Mouse (Mus musculus) thymus, adult 2 months (tissue): Measurements from ENCODE around the gene Gak. TPM values are rescaled to one million over a fixed set of nuclear protein-coding genes. Genes with fewer than 3 reads are reported as not detected.
A peak's percentile ranks its signal among the peaks of the same experiment; 100 is the strongest.

Experiments
- DNase-seq: peaks from one replicate; pipeline ENCODE4 v3.0.0; 2021
- H3K27ac ChIP-seq: fragments of 200-500 bp; 2 replicates; pipeline ENCODE4 v1.5.1; 2012; ENCODE audit warnings: low read length, control low read depth; ENCODE audit not compliant: control insufficient read depth, insufficient read depth
- H3K27me3 ChIP-seq: fragments of 200-500 bp; 2 replicates; pipeline ENCODE4 v1.6.1; 2012; ENCODE audit warnings: mild to moderate bottlenecking, low read length, moderate library complexity, mixed read lengths; ENCODE audit not compliant: control insufficient read depth, insufficient read depth
- H3K36me3 ChIP-seq: fragments of 200-500 bp; 2 replicates; pipeline ENCODE4 v1.6.1; 2012; ENCODE audit warnings: mild to moderate bottlenecking, low read length, moderate library complexity; ENCODE audit not compliant: control insufficient read depth, insufficient read depth
- H3K4me1 ChIP-seq: fragments of 200-500 bp; replicated peaks from 2 replicates; pipeline ENCODE4 v1.6.1; 2012; ENCODE audit warnings: low read length; ENCODE audit not compliant: control insufficient read depth, insufficient read depth
- H3K4me3 ChIP-seq: fragments of 200-500 bp; 2 replicates; pipeline ENCODE4 v1.5.1; 2012; ENCODE audit warnings: mild to moderate bottlenecking, low read length, control low read depth, moderate library complexity; ENCODE audit not compliant: control insufficient read depth, insufficient read depth
- CTCF ChIP-seq: fragments of 200-500 bp; IDR thresholded peaks from 2 replicates; pipeline ENCODE4 v1.5.1; 2012; ENCODE audit warnings: mild to moderate bottlenecking, control low read depth, low read length, moderate library complexity, borderline replicate concordance; ENCODE audit not compliant: control insufficient read depth, poor library complexity, insufficient read depth; ENCODE audit errors: extremely low read depth
- POLR2A ChIP-seq: fragments of 200-500 bp; IDR thresholded peaks from 2 replicates; pipeline ENCODE4 v1.6.1; 2012; ENCODE audit warnings: mild to moderate bottlenecking, low read length, control low read depth, moderate library complexity; ENCODE audit not compliant: control insufficient read depth, poor library complexity, insufficient read depth; ENCODE audit errors: extremely low read depth
- WGBS: fragments of 180-500 bp; shearing (Covaris S2); methylation state at CpG from one replicate; pipeline ENCODE4 v1.1.7; 2018; 5-methylcytosine and 5-hydroxymethylcytosine counted together
- polyA plus RNA-seq: library from polyadenylated mRNA; depleted of rRNA; stranded (reverse); fragments of >200 nt; gene quantifications from 2 replicates; pipeline ENCODE4 v1.2.3, GENCODE M21; 2012

The Gak gene
- polyA plus RNA-seq, 1 experiment, result 158 TPM

DNA sequence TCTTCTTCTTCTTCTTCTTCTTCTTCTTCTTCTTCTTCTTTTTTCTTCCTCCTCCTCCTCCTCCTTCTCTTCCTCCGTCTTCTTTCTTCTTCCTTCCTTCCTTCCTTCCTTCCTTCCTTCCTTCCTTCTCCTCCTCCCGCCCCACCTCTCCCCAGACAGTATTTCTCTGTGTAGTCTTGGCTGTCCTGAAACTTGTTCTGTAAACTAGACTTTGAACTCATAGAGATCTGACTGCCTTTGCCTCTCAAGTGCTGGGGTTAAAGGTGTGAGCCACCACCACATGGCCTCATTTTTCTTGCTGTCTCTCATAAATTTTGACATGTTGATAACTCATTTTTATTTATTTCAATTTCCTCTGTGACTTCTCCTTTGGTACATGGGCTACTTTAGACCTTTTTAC lies 67.1 kb downstream of the Gak start:
- DNase-seq, result no peak
- Histone ChIP-seq H3K4me3 (no peak overlapping the region), H3K36me3 (0 out of 2 replicates have a peak, but pooled peaks cover under 1% of the 10 kb centered on the region), H3K27me3 (no peaks in the 10 kb centered on the region), H3K27ac (no peak overlapping the region), H3K4me1 (no peaks in the 10 kb centered on the region)
- 62% methylated on average over 2 of the region's 2 CpGs for WGBS
- TF ChIP-seq CTCF, result no peak
- no peak for TF ChIP-seq POLR2A

GRCm38 (mm10) chr5:108556986-108557385 lies 72.6 kb downstream of the Gak start:
- H3K27me3 ChIP-seq, result no peaks in the 10 kb centered on the region
- no peak for DNase-seq
- no peak overlapping the region for H3K4me3 ChIP-seq
- no peak overlapping the region for H3K27ac ChIP-seq
- 77% methylated on average over 4 of the region's 4 CpGs for WGBS
- H3K4me1 ChIP-seq, result no peaks in the 10 kb centered on the region
- TF ChIP-seq CTCF, result no peak
- no peak for TF ChIP-seq POLR2A
- no peaks in the 10 kb centered on the region for H3K36me3 ChIP-seq

DNA sequence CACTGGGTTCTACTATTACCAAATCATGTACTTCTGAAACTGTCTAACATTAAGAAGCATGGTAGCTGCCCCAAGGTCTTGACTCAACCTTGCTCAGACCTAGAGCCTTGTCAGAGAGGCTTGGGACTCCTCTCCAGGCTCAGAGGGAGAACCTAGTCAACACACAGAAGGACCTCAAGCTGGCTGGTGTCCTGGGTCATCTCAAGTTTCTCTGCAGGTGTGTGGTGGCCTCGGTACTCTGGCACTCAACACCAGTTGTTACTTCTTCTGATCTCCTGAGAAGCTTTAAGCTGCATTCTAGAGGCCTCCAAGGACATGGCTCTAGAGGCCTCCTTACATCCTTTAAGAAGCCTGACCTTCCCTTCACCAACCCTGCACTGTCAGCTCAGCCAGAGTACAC lies 75.5 kb downstream of the Gak start:
- no peaks in the 10 kb centered on the region for H3K4me1 ChIP-seq
- TF ChIP-seq CTCF (no peak), POLR2A (no peak)
- H3K27ac ChIP-seq, result no peak overlapping the region
- no peaks in the 10 kb centered on the region for H3K36me3 ChIP-seq
- peaks cover 13% of the 10 kb centered on the region for H3K27me3 ChIP-seq
- no peak overlapping the region for H3K4me3 ChIP-seq
- DNase-seq, result no peak
- WGBS, result 62% methylated on average over 1 of the region's 1 CpGs

DNA sequence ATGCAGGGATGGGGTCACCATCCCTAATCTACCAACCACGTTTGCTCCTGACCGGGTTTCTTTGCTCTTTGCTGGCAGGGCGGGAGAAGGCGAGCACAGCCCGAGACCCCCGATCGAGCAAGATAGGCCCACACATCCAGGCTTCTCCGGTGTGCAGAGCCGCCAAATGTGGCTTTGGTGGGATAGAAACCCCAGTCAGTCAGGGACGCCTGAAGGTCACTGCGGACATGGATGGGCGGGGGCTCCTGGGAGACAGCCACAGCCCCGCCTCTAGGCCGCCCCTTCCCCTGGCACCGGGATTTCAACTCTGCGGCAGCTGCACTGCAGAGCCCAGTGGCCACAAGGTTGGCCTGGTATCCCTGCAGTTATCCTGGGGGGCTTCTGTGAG lies 79.4 kb downstream of the Gak start:
- Histone ChIP-seq H3K27me3 (peaks cover 13% of the 10 kb centered on the region), H3K4me1 (no peaks in the 10 kb centered on the region), H3K4me3 (no peak overlapping the region), H3K27ac (no peak overlapping the region), H3K36me3 (no peaks in the 10 kb centered on the region)
- TF ChIP-seq CTCF, result no peak
- TF ChIP-seq POLR2A, result no peak
- DNase-seq, result no peak
- WGBS, result 16% methylated on average over 16 of the region's 16 CpGs

DNA sequence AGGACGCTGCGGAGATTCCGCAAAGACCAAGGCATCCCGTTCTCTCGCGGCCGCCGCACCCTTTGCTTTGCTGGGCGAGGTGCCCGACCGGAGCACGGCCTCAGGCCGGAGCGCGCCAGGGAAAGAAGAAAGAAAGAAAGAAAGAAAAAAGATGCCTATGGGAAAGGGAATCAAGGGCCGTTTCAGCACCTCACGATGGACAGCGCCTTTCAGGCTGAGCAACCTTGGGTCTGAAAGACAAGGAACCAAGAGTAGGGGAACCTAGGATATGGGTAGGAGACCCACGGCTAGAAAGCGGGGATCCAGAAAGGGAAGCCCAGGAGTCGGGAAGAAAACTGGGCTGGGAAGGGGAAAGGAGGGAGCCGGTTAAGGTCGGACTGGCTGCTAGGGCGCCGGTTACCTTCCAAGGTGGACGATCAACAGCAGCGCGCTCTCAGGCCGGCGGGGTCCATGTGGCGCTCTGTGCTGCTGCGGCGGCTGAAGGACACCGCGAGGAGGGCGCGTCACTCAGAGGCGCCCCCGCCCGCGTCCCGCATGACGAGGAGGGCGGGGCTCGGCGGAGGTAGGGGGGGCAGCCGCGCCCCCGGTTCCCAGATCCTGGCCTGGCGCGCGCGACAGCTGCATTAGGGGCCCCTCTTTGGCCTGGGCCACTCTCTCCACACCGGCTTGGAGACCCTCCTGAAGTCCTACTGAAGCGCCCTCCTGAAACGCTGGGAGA lies 79.9 kb downstream of the Gak start, which contains the start of gene Cplx1:
Gene Cplx1, minus strand, starts transcription at position 536 of the 718 bp plus-strand sequence.
- 4% methylated on average over 54 of the region's 56 CpGs for WGBS
- Histone ChIP-seq H3K27me3 (peaks cover 13% of the 10 kb centered on the region), H3K36me3 (no peaks in the 10 kb centered on the region), H3K27ac (no peak within 1 kb of the TSS), H3K4me1 (no peaks in the 10 kb centered on the region), H3K4me3 (no peak within 1 kb of the TSS)
- peak; percentile 11 for DNase-seq
- no peak for TF ChIP-seq POLR2A
- TF ChIP-seq CTCF, result no peak

DNA sequence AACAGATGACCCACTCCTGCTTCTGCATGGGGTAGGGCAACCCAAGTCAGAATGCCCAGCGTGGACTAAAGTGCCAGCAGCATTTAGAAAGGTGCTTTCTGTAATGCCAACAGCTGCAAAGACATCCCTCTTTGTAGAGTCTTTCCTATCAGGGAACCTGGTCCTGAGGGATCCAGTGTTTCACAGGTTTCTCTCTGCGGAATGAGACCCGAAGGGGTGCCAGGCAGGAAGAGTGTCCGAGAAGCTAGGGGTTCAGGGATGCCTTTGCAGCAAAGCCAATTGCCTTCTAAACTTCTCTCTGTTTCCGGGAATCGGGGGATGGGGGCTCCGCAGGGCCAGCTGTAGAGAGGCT lies 80.4 kb downstream of the Gak start:
- Histone ChIP-seq H3K27ac (no peak overlapping the region), H3K4me3 (no peak overlapping the region), H3K27me3 (peaks cover 13% of the 10 kb centered on the region), H3K36me3 (no peaks in the 10 kb centered on the region), H3K4me1 (no peaks in the 10 kb centered on the region)
- TF ChIP-seq POLR2A (no peak), CTCF (no peak)
- no peak for DNase-seq
- 26% methylated on average over 7 of the region's 7 CpGs for WGBS

DNA sequence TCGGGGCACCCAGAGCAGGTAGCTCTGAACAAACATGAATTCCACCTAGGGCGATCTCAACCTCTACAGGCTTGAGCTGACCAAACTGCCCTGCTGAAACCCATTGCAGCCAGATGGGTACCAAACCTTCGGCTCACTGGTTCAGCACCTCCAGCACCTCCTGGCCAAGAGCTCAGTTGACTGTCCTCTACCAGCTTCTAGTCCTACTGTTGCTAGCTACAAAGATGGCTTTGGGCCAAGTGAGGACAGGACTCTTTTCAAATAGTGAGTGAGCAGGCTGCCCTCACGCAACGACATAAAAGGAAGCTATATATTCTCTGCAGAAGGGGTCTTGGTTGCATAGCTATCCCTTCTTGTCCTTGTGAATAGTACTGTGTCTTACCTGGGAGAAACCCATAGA lies 81.9 kb downstream of the Gak start:
- no peaks in the 10 kb centered on the region for H3K4me1 ChIP-seq
- WGBS, result 89% methylated on average over 5 of the region's 5 CpGs
- TF ChIP-seq CTCF, result no peak
- no peak for TF ChIP-seq POLR2A
- DNase-seq, result no peak
- H3K36me3 ChIP-seq, result no peaks in the 10 kb centered on the region
- no peak overlapping the region for H3K27ac ChIP-seq
- no peak overlapping the region for H3K4me3 ChIP-seq
- H3K27me3 ChIP-seq, result peaks cover 13% of the 10 kb centered on the region
